Mouse (Mus musculus) left cerebral cortex, adult 8-10 months (tissue): ENCODE data around the gene Heg1. TPM values are rescaled to one million over a fixed set of nuclear protein-coding genes. Genes with fewer than 3 reads are reported as not detected.

Experiments used
- DNase-seq, 2 experiments: peaks; one replicate each; pipeline ENCODE4 v3.0.0; 2022; ENCODE audit warnings: low spot score in 2 of 2
- total RNA-seq, 4 experiments: library from RNA; stranded (reverse); gene quantifications; 2 replicates each; pipeline ENCODE4 v1.2.4; 2022

The Heg1 gene
- total RNA-seq, 4 experiments from 2014 or later = 28.1 to 32.8 (median 31.7) TPM

GRCm38 (mm10) chr16:33676347-33677312 lies 7.5 kb upstream of the Heg1 start:
- DNase-seq = no peak

- DNase-seq = no peak
These were observed 6.9 kb upstream of the Heg1 start for GRCm38 (mm10) chr16:33677313-33677690.

- DNase-seq = no peak
These were observed 6.3 kb upstream of the Heg1 start for GRCm38 (mm10) chr16:33677901-33678300.

- DNase-seq = no peak
These were observed 3.9 kb upstream of the Heg1 start for GRCm38 (mm10) chr16:33680271-33680670.

- DNase-seq = no peak
These were observed 3.4 kb upstream of the Heg1 start for GRCm38 (mm10) chr16:33680816-33681215.

- no peak for DNase-seq
These were observed 2.5 kb upstream of the Heg1 start for GRCm38 (mm10) chr16:33681661-33682060.

GRCm38 (mm10) chr16:33682651-33683050 lies 1.5 kb upstream of the Heg1 start:
- DNase-seq = no peak

GRCm38 (mm10) chr16:33683206-33684161 lies 686 bp upstream of the Heg1 start:
- no peak for DNase-seq

- DNase-seq = no peak
These were observed 832 bp downstream of the Heg1 start for GRCm38 (mm10) chr16:33684703-33685701.

GRCm38 (mm10) chr16:33686056-33686455 lies 1.9 kb downstream of the Heg1 start:
- no peak for DNase-seq

GRCm38 (mm10) chr16:33687724-33688123 lies 3.6 kb downstream of the Heg1 start:
- no peak for DNase-seq

GRCm38 (mm10) chr16:33690975-33691747 lies 7.0 kb downstream of the Heg1 start:
- DNase-seq = no peak

- no peak for DNase-seq
These were observed 9.4 kb downstream of the Heg1 start for GRCm38 (mm10) chr16:33693553-33693952.

- DNase-seq = no peak
These were observed 12.8 kb downstream of the Heg1 start for GRCm38 (mm10) chr16:33696811-33697575.

GRCm38 (mm10) chr16:33697576-33698276 lies 13.6 kb downstream of the Heg1 start:
- no peak for DNase-seq

- DNase-seq = no peak
These were observed 14.2 kb downstream of the Heg1 start for GRCm38 (mm10) chr16:33698277-33698790.

GRCm38 (mm10) chr16:33700584-33700983 lies 16.4 kb downstream of the Heg1 start:
- DNase-seq = no peak

- DNase-seq = no peak
These were observed 17.7 kb downstream of the Heg1 start for GRCm38 (mm10) chr16:33701872-33702271.
